Mouse (Mus musculus) E14TG2a.4 (cell line): ENCODE data around the gene Lypd1.

Experiments
- H3K27me3 ChIP-seq: 2 replicates; pipeline ENCODE4 v1.6.1; 2014; ENCODE audit warnings: low read length, control low read depth; ENCODE audit not compliant: insufficient read depth
- H3K36me3 ChIP-seq: 2 replicates; pipeline ENCODE4 v1.6.1; 2014; ENCODE audit warnings: low read length, control low read depth; ENCODE audit not compliant: insufficient read depth
- H3K4me1 ChIP-seq: replicated peaks from 2 replicates; pipeline ENCODE4 v1.6.1; 2014; ENCODE audit warnings: low read depth, low read length, control low read depth
- H3K4me3 ChIP-seq: replicated peaks from 2 replicates; pipeline ENCODE4 v1.5.1; 2014; ENCODE audit warnings: mild to moderate bottlenecking, low read length
- H3K9me3 ChIP-seq: 2 replicates; pipeline ENCODE4 v1.6.1; 2014; ENCODE audit warnings: low read length, control low read depth
- CTCF ChIP-seq: conservative IDR thresholded peaks from 2 replicates; pipeline ENCODE4 v1.5.1; 2014; ENCODE audit warnings: low read length
- NANOG ChIP-seq: IDR thresholded peaks from 2 replicates; pipeline ENCODE4 v1.6.1; 2014; ENCODE audit warnings: borderline replicate concordance, low read length, mixed read lengths
- POU5F1 ChIP-seq: IDR thresholded peaks from 2 replicates; pipeline ENCODE4 v1.6.1; 2014; ENCODE audit warnings: low read length, borderline replicate concordance

Gene Lypd1

GRCm38 (mm10) chr1:125912601-125913600, at the start of gene Lypd1:
Gene Lypd1, minus strand, starts transcription at chr1:125913101.
- Histone ChIP-seq H3K4me3 (peak within 1 kb of the TSS; percentile 79), H3K9me3 (no peaks in the 10 kb centered on the region), H3K4me1 (peaks cover 12% of the 10 kb centered on the region), H3K36me3 (no peaks in the 10 kb centered on the region), H3K27me3 (peaks cover 55% of the 10 kb centered on the region)
- no peak for TF ChIP-seq CTCF
- no peak for TF ChIP-seq POU5F1
- TF ChIP-seq NANOG = no peak

GRCm38 (mm10) chr1:125951026-125951425, 38.1 kb upstream of the Lypd1 start:
- no peak overlapping the region for H3K4me3 ChIP-seq
- H3K9me3 ChIP-seq = no peaks in the 10 kb centered on the region
- no peak for TF ChIP-seq CTCF
- no peak for TF ChIP-seq NANOG
- TF ChIP-seq POU5F1 = no peak
- no peaks in the 10 kb centered on the region for H3K4me1 ChIP-seq
- no peaks in the 10 kb centered on the region for H3K36me3 ChIP-seq
- H3K27me3 ChIP-seq = no peaks in the 10 kb centered on the region

DNA sequence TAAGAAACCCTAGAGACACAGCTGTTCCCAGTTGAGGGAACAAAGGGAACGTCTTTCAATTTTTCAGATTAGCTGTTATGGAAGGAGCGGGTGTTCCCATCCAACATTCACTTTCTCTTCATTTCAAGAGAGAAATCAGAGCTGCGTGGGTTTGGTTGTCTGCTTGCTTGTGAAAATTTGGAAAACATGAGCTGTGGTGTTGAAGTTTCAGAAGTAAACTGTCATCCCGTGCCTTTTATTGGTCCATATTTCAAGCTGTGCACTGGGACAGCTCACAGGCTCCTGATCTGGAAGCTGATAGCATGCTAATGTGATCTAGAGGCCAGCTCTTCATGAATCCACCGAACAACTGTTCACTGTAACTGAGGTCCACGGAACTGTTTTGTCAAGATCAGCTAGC, 36.2 kb upstream of the Lypd1 start:
- Histone ChIP-seq H3K36me3 (no peaks in the 10 kb centered on the region), H3K4me1 (no peaks in the 10 kb centered on the region), H3K9me3 (no peaks in the 10 kb centered on the region), H3K4me3 (no peak overlapping the region), H3K27me3 (no peaks in the 10 kb centered on the region)
- no peak for TF ChIP-seq CTCF
- no peak for TF ChIP-seq NANOG
- no peak for TF ChIP-seq POU5F1

DNA sequence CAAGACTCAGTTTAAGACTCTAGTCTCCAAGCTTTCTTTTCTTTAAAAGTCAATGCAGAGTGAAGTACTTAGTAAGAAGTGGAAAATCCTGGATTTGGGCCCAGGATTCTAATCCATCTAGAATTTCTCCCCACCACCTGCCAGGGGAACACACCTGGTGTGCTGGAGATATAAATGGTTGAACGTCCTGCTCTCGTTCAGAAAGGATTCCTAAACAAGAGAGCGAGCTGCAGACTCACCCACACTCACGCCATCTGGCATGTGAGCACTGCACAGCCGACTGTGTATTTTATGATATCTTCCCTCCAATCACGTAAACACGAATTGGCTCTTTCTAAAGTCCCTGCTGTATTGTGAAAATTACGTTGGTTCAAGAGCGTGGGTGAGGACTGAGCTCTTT, 32.2 kb upstream of the Lypd1 start:
- TF ChIP-seq NANOG (no peak), CTCF (no peak), POU5F1 (no peak)

DNA sequence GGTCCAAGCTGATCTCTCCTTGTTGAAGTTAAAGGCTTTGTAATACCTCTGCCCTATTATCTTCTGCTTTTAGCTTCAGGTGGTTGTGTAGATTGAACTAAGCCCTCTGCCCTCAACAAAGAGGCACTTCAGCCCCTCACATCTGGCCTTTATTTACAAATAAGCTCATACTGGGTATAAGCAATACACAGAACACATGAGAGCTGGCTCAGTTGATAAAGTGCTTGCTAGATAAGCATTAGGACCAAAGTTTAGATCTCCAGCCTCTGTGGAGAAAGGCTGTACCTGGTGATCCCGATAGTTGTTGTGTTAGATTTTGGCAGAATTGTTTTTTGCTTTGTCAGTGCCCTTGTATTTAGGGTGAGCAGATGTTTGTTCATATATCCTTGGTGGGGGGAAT, 30.4 kb upstream of the Lypd1 start:
- H3K27me3 ChIP-seq = no peaks in the 10 kb centered on the region
- H3K36me3 ChIP-seq = no peaks in the 10 kb centered on the region
- H3K4me3 ChIP-seq = no peak overlapping the region
- no peaks in the 10 kb centered on the region for H3K9me3 ChIP-seq
- H3K4me1 ChIP-seq = no peaks in the 10 kb centered on the region
- no peak for TF ChIP-seq CTCF
- no peak for TF ChIP-seq POU5F1
- no peak for TF ChIP-seq NANOG

More for the DNA sequence above, 32.2 kb upstream of the Lypd1 start:
- Histone ChIP-seq H3K36me3 (no peaks in the 10 kb centered on the region), H3K9me3 (no peaks in the 10 kb centered on the region), H3K4me3 (no peak overlapping the region), H3K27me3 (no peaks in the 10 kb centered on the region), H3K4me1 (no peaks in the 10 kb centered on the region)

DNA sequence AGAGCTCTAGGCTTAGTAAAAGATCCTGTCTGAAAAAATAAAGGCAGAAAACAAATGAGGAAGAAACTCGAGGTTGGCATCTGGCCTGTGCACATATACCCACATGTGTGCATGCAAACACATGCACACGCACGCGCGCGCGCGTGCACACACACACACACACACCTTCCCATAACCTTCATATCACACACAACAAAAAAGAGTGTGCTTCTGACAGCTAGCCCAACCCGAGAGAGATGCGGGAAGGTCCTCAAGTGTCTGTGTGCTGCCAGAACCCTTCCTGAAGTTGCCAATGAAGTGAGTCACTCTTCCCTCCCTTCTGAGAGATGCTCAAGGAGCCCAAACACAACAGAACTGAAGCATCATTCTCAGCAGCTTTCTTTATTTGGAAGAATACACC, 12.6 kb upstream of the Lypd1 start:
- Histone ChIP-seq H3K4me3 (no peak overlapping the region), H3K9me3 (no peaks in the 10 kb centered on the region), H3K4me1 (no peaks in the 10 kb centered on the region), H3K36me3 (no peaks in the 10 kb centered on the region), H3K27me3 (no peaks in the 10 kb centered on the region)
- TF ChIP-seq NANOG (no peak), CTCF (no peak), POU5F1 (no peak)

- TF ChIP-seq NANOG (no peak), POU5F1 (no peak), CTCF (no peak)
Measured at GRCm38 (mm10) chr1:125923062-125923461, 10.2 kb upstream of the Lypd1 start.

DNA sequence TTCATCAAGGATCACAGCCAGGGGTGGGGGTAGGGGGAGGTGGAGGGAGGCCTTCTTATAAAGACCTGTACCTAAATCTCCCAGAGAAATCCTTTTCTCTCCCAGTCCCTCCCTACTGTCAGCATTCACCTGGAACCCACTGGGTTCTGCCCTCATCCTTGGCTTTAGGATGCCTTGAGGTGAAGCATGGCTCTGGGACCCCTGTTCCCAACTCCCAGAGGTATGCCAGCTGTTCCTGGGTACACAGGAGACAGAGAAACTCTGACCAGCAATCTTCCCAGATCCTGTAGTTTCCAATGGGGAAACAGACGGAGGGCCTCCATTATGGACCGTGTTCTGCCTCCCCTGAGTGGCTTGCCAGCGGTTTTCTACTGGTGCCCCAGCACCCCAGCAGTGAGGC, 7.8 kb upstream of the Lypd1 start:
- TF ChIP-seq NANOG (no peak), CTCF (no peak), POU5F1 (no peak)

More at GRCm38 (mm10) chr1:125923062-125923461, 10.2 kb upstream of the Lypd1 start:
- H3K36me3 ChIP-seq = no peaks in the 10 kb centered on the region
- H3K4me1 ChIP-seq = no peaks in the 10 kb centered on the region
- no peaks in the 10 kb centered on the region for H3K27me3 ChIP-seq
- no peaks in the 10 kb centered on the region for H3K9me3 ChIP-seq
- no peak overlapping the region for H3K4me3 ChIP-seq

More for the DNA sequence above, 7.8 kb upstream of the Lypd1 start:
- H3K9me3 ChIP-seq = no peaks in the 10 kb centered on the region
- H3K4me1 ChIP-seq = no peaks in the 10 kb centered on the region
- H3K36me3 ChIP-seq = no peaks in the 10 kb centered on the region
- peaks cover under 1% of the 10 kb centered on the region; the same call in 1 of the 2 replicates for H3K27me3 ChIP-seq
- H3K4me3 ChIP-seq = no peak overlapping the region
